Mouse (Mus musculus): ENCODE results near the gene Tdgf1. TPM values are rescaled to one million over a fixed set of nuclear protein-coding genes. Genes with fewer than 3 reads are reported as not detected.

Tdgf1 gene
- 0.06 and 0.17 TPM in 2 replicates for polyA plus RNA-seq (2012; rRNA removed)

DNA sequence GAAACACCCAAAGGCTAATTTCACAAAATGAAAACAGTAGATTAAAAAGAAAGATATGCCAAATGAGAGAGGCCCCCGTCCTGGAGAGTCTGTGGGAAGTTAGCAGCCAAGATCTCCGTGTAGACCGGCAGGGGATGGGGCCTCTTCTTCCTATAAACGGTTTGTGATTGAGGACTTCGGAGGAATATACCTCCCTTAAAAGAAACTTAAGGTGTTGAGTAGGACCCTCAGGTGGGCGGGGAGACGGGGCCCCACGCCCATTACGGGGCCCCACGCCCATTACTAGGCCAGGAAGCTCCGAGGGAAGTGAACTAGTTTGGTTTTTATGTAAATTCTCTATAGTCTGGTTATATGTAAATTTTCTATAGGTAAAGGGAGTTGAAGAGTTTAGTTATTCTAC is at the start of gene Tdgf1:
TSS of gene Tdgf1 (minus strand) at position 233 of the 400 bp plus-strand sequence.

DNA sequence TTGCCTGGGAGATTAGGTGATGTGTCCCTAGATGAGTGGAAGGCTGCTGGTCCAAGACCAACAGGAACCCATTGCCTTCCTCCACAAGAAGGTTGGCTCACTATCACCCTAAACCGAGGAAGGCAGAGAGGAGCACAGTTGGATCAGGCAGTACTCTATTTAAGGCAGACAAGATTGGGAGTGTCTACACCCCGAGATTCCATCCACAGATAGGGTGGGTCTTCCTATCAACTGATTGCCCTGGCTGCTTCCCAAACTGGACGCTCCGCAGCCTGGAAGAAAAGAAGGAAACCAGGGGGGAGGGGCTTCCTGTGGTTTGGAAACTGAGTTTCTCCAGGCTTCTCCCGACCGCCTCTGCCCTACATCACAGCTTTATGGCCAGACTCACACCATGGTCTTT is 44.2 kb upstream of the Tdgf1 start, which contains the start of gene Rtp3:
TSS of gene Rtp3 (minus strand) at position 380 of the 400 bp plus-strand sequence.

DNA sequence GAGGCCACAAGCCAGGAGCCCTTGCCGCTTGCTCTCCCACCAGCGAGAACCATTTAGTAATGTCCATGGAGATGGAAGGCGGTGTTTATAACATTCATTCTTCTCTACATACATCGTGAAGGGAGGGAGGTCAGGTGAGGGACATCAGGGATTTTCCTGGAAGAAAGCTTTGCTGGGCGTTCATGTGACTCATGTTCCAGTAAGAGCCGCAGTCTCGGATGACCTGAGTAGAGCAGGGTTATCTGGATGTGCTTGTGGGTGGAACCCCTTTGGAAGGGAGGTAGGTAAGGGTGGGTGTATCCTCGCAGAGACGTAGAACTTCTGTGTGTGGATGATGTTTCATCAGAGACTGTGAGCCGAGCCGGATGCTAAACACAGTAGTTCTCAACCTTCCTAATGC is 5.4 kb upstream of the Tdgf1 start, which contains the start of gene Lrrc2:
TSS of gene Lrrc2 (plus strand) at position 149 of the 400 bp plus-strand sequence.

DNA sequence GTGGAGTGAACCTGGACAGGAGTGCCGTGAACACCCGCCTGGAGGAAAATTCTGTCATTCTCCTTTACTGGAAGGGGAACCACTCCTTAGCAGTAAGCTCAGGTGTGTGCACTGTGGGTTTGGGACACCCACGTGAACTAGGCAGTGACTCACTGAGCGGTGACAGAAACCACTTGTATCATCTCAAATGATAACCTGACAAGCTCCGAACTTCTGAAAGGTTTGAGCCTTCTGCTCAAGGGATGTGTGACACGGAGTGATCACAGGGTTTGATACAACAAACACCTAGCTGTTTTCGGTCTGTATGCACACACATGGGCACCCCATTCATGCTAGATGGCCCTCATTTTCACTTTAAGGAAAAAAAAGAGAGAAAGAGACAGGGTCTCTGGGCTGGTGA is 29.2 kb downstream of the Tdgf1 start, which contains the start of gene Fam240a:
TSS of gene Fam240a (minus strand) at position 76 of the 400 bp plus-strand sequence.

Other genes starting within 250 kb of the Tdgf1 start
- 0.73 and 8.6 TPM in 2 replicates for gene Myl3, start 204.3 kb downstream of the Tdgf1 start, polyA plus RNA-seq (2012; rRNA removed)
- 15.0 and 20.5 TPM in 2 replicates for gene Pth1r, start 199.0 kb downstream of the Tdgf1 start, polyA plus RNA-seq (2012; rRNA removed)
- not detected in 2 replicates for gene Prss42, start 148.0 kb downstream of the Tdgf1 start, polyA plus RNA-seq (2012; rRNA removed)
- gene Prss44, start 132.2 kb downstream of the Tdgf1 start, polyA plus RNA-seq (2012; rRNA removed): not detected in 2 replicates
- 0.03 TPM in 1 of 2 replicates, not detected in the other for gene Prss43, start 119.5 kb downstream of the Tdgf1 start, polyA plus RNA-seq (2012; rRNA removed)
- 0.14 TPM in 1 of 2 replicates, not detected in the other for gene Prss45, start 111.6 kb downstream of the Tdgf1 start, polyA plus RNA-seq (2012; rRNA removed)
- 0.07 TPM in 1 of 2 replicates, not detected in the other for gene Prss46, start 101.7 kb downstream of the Tdgf1 start, polyA plus RNA-seq (2012; rRNA removed)
- 0.18 and 0.27 TPM in 2 replicates for gene Prss50, start 88.2 kb downstream of the Tdgf1 start, polyA plus RNA-seq (2012; rRNA removed)
- 4.0 and 5.5 TPM in 2 replicates for gene Als2cl, start 66.3 kb downstream of the Tdgf1 start, polyA plus RNA-seq (2012; rRNA removed)
- gene Tmie, start 66.0 kb downstream of the Tdgf1 start, polyA plus RNA-seq (2012; rRNA removed): 3.4 and 4.6 TPM in 2 replicates
- not detected in 2 replicates for gene Fam240a, start 29.3 kb downstream of the Tdgf1 start, polyA plus RNA-seq (2012; rRNA removed)
- gene Lrrc2, start 5.4 kb upstream of the Tdgf1 start, polyA plus RNA-seq (2012; rRNA removed): 0.26 and 0.39 TPM in 2 replicates
- gene Rtp3, start 44.4 kb upstream of the Tdgf1 start, polyA plus RNA-seq (2012; rRNA removed): 0.20 TPM in 1 of 2 replicates, not detected in the other
- gene Ltf, start 73.1 kb upstream of the Tdgf1 start, polyA plus RNA-seq (2012; rRNA removed): 0.26 and 0.92 TPM in 2 replicates
- gene Ccrl2, start 111.4 kb upstream of the Tdgf1 start, polyA plus RNA-seq (2012; rRNA removed): 0.84 and 1.0 TPM in 2 replicates
- 44.5 and 49.4 TPM in 2 replicates for gene Lrrfip2, start 171.4 kb upstream of the Tdgf1 start, polyA plus RNA-seq (2012; rRNA removed)